Mouse (Mus musculus): ENCODE data around the gene Rps17. TPM values are rescaled to one million over a fixed set of nuclear protein-coding genes. Genes with fewer than 3 reads are reported as not detected.

Gene Rps17
- total and polyA plus RNA-seq, 2 experiments from 2014 or later: 706 to 883 TPM

- no peak overlapping the region for H3K9ac ChIP-seq
- H3K27ac ChIP-seq (ENCODE audit: low read depth, low read length): no peak overlapping the region
- TF ChIP-seq CTCF (IDR thresholded peaks at IDR 0.05; ENCODE audit: low read depth): no peak
- H3K9me3 ChIP-seq (ENCODE audit: low read length): no peaks in the 10 kb centered on the region
- WGBS: 49% methylated on average over 18 of the region's 18 CpGs
- ATAC-seq: peak; percentile 26; the same call in 1 of the 2 replicates
- DNase-seq: no peak
- H3K4me3 ChIP-seq (ENCODE audit: low read depth, low read length): no peak overlapping the region
- peaks cover 47% of the 10 kb centered on the region for H3K36me3 ChIP-seq (ENCODE audit: insufficient read depth)
- H3K27me3 ChIP-seq (ENCODE audit: insufficient read depth, low read length): no peaks in the 10 kb centered on the region
- H3K4me2 ChIP-seq (ENCODE audit: low read depth): no peak overlapping the region
- no peaks in the 10 kb centered on the region for H3K4me1 ChIP-seq (ENCODE audit: insufficient read depth)
Observed at GRCm38 (mm10) chr7:81335705-81336431, 9.2 kb downstream of the Rps17 start.

- no peak for ATAC-seq
Observed at GRCm38 (mm10) chr7:81331851-81332250, 13.2 kb downstream of the Rps17 start.

GRCm38 (mm10) chr7:81330767-81331166 is 14.3 kb downstream of the Rps17 start:
- ATAC-seq (no peak), DNase-seq (no peak)
- 26% methylated on average over 3 of the region's 3 CpGs for WGBS
- H3K4me3 ChIP-seq (ENCODE audit: low read depth, low read length): no peak overlapping the region
- no peak overlapping the region for H3K27ac ChIP-seq (ENCODE audit: low read depth, low read length)
- TF ChIP-seq CTCF (IDR thresholded peaks at IDR 0.05; ENCODE audit: low read depth): no peak
- H3K4me1 ChIP-seq (ENCODE audit: insufficient read depth): no peaks in the 10 kb centered on the region
- no peak overlapping the region for H3K4me2 ChIP-seq (ENCODE audit: low read depth)
- H3K27me3 ChIP-seq (ENCODE audit: insufficient read depth, low read length): no peaks in the 10 kb centered on the region
- H3K36me3 ChIP-seq (ENCODE audit: insufficient read depth): peaks cover 40% of the 10 kb centered on the region
- H3K9me3 ChIP-seq (ENCODE audit: low read length): no peaks in the 10 kb centered on the region
- H3K9ac ChIP-seq: no peak overlapping the region

More at GRCm38 (mm10) chr7:81331851-81332250, 13.2 kb downstream of the Rps17 start:
- Histone ChIP-seq H3K4me1 (ENCODE audit: insufficient read depth) (no peaks in the 10 kb centered on the region), H3K4me3 (ENCODE audit: low read depth, low read length) (no peak overlapping the region), H3K4me2 (ENCODE audit: low read depth) (no peak overlapping the region), H3K27ac (ENCODE audit: low read depth, low read length) (no peak overlapping the region), H3K36me3 (ENCODE audit: insufficient read depth) (peaks cover 36% of the 10 kb centered on the region), H3K27me3 (ENCODE audit: insufficient read depth, low read length) (no peaks in the 10 kb centered on the region), H3K9me3 (ENCODE audit: low read length) (no peaks in the 10 kb centered on the region), H3K9ac (no peak overlapping the region)
- TF ChIP-seq CTCF (IDR thresholded peaks at IDR 0.05; ENCODE audit: low read depth): no peak
- DNase-seq: no peak
- 79% methylated on average over 7 of the region's 7 CpGs for WGBS

- H3K4me1 ChIP-seq (ENCODE audit: insufficient read depth): no peaks in the 10 kb centered on the region
- no peaks in the 10 kb centered on the region for H3K9me3 ChIP-seq (ENCODE audit: low read length)
- H3K27me3 ChIP-seq (ENCODE audit: insufficient read depth, low read length): no peaks in the 10 kb centered on the region
- ATAC-seq (no peak), DNase-seq (no peak)
- H3K36me3 ChIP-seq (ENCODE audit: insufficient read depth): peaks cover 24% of the 10 kb centered on the region; the same call in 1 of the 2 replicates
- H3K9ac ChIP-seq: no peak overlapping the region
- no peak overlapping the region for H3K4me2 ChIP-seq (ENCODE audit: low read depth)
- no peak overlapping the region for H3K4me3 ChIP-seq (ENCODE audit: low read depth, low read length)
- H3K27ac ChIP-seq (ENCODE audit: low read depth, low read length): no peak overlapping the region
- TF ChIP-seq CTCF (IDR thresholded peaks at IDR 0.05; ENCODE audit: low read depth): no peak
- WGBS: 86% methylated on average over 10 of the region's 10 CpGs
Observed at GRCm38 (mm10) chr7:81327661-81328060, 17.4 kb downstream of the Rps17 start.

GRCm38 (mm10) chr7:81326859-81327258 is 18.2 kb downstream of the Rps17 start:
- no peak overlapping the region for H3K4me3 ChIP-seq (ENCODE audit: low read depth, low read length)
- ATAC-seq (no peak), DNase-seq (no peak)
- peaks cover 16% of the 10 kb centered on the region; the same call in 1 of the 2 replicates for H3K36me3 ChIP-seq (ENCODE audit: insufficient read depth)
- no peak for TF ChIP-seq CTCF (IDR thresholded peaks at IDR 0.05; ENCODE audit: low read depth)
- no peak overlapping the region for H3K9ac ChIP-seq
- H3K27me3 ChIP-seq (ENCODE audit: insufficient read depth, low read length): no peaks in the 10 kb centered on the region
- H3K4me1 ChIP-seq (ENCODE audit: insufficient read depth): no peaks in the 10 kb centered on the region
- WGBS: 84% methylated on average over 6 of the region's 6 CpGs
- H3K4me2 ChIP-seq (ENCODE audit: low read depth): no peak overlapping the region
- no peaks in the 10 kb centered on the region for H3K9me3 ChIP-seq (ENCODE audit: low read length)
- no peak overlapping the region for H3K27ac ChIP-seq (ENCODE audit: low read depth, low read length)

GRCm38 (mm10) chr7:81326043-81326442 is 19.0 kb downstream of the Rps17 start:
- Histone ChIP-seq H3K4me1 (ENCODE audit: insufficient read depth) (no peaks in the 10 kb centered on the region), H3K9ac (no peak overlapping the region), H3K4me2 (ENCODE audit: low read depth) (no peak overlapping the region), H3K36me3 (ENCODE audit: insufficient read depth) (peaks cover 14% of the 10 kb centered on the region; the same call in 1 of the 2 replicates), H3K4me3 (ENCODE audit: low read depth, low read length) (no peak overlapping the region), H3K27me3 (ENCODE audit: insufficient read depth, low read length) (no peaks in the 10 kb centered on the region), H3K9me3 (ENCODE audit: low read length) (no peaks in the 10 kb centered on the region), H3K27ac (ENCODE audit: low read depth, low read length) (no peak overlapping the region)
- DNase-seq (no peak), ATAC-seq (no peak)
- 94% methylated on average over 12 of the region's 12 CpGs for WGBS
- TF ChIP-seq CTCF (IDR thresholded peaks at IDR 0.05; ENCODE audit: low read depth): no peak

GRCm38 (mm10) chr7:81321776-81322175 is 23.3 kb downstream of the Rps17 start:
- H3K9me3 ChIP-seq (ENCODE audit: low read length): no peaks in the 10 kb centered on the region
- DNase-seq: no peak
- H3K9ac ChIP-seq: no peak overlapping the region
- no peaks in the 10 kb centered on the region for H3K4me1 ChIP-seq (ENCODE audit: insufficient read depth)
- peak; percentile 44; the same call in 1 of the 2 replicates for TF ChIP-seq CTCF (IDR thresholded peaks at IDR 0.05; ENCODE audit: low read depth)
- no peaks in the 10 kb centered on the region for H3K27me3 ChIP-seq (ENCODE audit: insufficient read depth, low read length)
- no peak overlapping the region for H3K4me2 ChIP-seq (ENCODE audit: low read depth)
- 74% methylated on average over 5 of the region's 5 CpGs for WGBS
- peaks cover 5% of the 10 kb centered on the region; the same call in 1 of the 2 replicates for H3K36me3 ChIP-seq (ENCODE audit: insufficient read depth)
- H3K4me3 ChIP-seq (ENCODE audit: low read depth, low read length): no peak overlapping the region
- peak; percentile 42; the same call in 1 of the 2 replicates for ATAC-seq
- H3K27ac ChIP-seq (ENCODE audit: low read depth, low read length): no peak overlapping the region

Measured in forebrain, postnatal 0 days (tissue).